Mouse (Mus musculus): ENCODE measurements around the gene Rcn2. TPM values are rescaled to one million over a fixed set of nuclear protein-coding genes. Genes with fewer than 3 reads are reported as not detected.
A peak's percentile ranks its signal among the peaks of the same experiment; 100 is the strongest.

Rcn2 gene
- polyA plus RNA-seq, 1 experiment from 2014 or later, result 240 TPM

DNA sequence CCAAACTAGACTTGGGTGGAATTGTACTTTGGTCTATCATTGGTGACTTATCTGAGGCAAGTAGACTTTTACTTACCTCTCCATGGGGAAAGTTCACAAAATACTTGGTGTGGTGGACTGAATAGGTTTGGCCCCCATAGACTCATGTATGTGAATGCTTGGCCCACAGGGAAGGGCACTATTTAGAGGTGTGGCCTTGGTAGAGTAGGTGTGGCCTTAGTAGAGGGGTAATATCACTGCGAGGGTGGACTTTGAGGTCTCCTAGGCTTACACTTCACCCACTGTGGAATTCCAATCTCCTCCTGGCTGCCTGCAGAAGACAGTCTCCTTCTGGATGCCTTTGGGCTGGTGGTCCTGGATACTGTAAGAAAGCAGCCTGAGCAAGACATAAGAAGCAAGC lies 27.0 kb downstream of the Rcn2 start:
- Histone ChIP-seq H3K36me3 (peaks cover 14% of the 10 kb centered on the region; the same call in 1 of the 2 replicates), H3K4me2 (no peak overlapping the region), H3K9ac (no peak overlapping the region), H3K27ac (no peak overlapping the region), H3K4me3 (no peak overlapping the region), H3K27me3 (no peaks in the 10 kb centered on the region), H3K4me1 (no peaks in the 10 kb centered on the region), H3K9me3 (no peaks in the 10 kb centered on the region)
- 93% methylated on average over 1 of the region's 1 CpGs for WGBS
- ATAC-seq (ENCODE audit: insufficient number of reproducible peaks, low FRiP score, low TSS enrichment, low read depth), result no peak

DNA sequence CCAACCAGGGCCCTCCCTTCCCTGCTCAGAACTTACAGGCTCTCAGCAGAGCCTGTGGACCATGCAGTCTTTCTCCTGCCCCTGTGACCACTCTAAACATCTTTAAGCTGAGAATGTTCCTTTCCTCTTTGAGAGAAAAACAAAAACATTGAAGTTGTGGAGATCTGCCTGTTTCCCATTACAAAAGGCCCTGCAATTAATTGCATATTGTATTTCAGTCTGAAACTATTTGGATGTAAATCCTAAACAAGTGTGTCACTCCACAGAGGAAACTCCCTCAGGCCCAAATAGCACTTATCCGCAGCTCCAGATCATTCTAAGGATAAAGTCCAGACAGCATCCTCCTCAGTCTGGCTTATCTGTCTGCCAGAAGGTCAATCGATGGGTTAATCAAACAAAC lies 31.2 kb downstream of the Rcn2 start:
- Histone ChIP-seq H3K36me3 (peaks cover 11% of the 10 kb centered on the region; the same call in 1 of the 2 replicates), H3K4me2 (no peak overlapping the region), H3K27me3 (no peaks in the 10 kb centered on the region), H3K9me3 (no peaks in the 10 kb centered on the region), H3K9ac (no peak overlapping the region), H3K27ac (no peak overlapping the region), H3K4me1 (peaks cover 18% of the 10 kb centered on the region), H3K4me3 (no peak overlapping the region)
- no peak for ATAC-seq (ENCODE audit: insufficient number of reproducible peaks, low FRiP score, low TSS enrichment, low read depth)
- 63% methylated on average over 2 of the region's 2 CpGs for WGBS

DNA sequence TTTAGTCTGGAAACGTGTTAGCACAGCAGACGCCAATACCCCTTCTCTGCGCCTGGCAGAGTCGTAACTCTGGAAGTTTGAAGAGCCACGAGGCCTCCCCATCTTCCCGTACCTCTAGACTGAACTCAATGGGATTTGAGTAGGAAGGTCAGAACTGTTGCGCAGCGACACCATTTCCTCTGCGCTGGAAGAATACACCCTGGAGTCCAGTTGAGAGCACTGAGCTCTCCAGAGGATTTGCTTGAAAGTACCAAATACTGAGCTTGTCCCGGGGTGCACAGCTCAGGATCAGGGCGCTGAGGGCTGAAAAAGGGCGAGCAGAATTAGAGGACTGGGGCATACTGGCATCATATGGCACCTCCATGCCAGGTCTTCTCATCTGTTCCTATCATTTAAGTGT lies 33.2 kb downstream of the Rcn2 start:
- peaks cover 17% of the 10 kb centered on the region; the same call in 1 of the 2 replicates for H3K36me3 ChIP-seq
- ATAC-seq (ENCODE audit: insufficient number of reproducible peaks, low FRiP score, low TSS enrichment, low read depth), result no peak
- no peak overlapping the region for H3K9ac ChIP-seq
- H3K4me1 ChIP-seq, result peaks cover 18% of the 10 kb centered on the region
- no peaks in the 10 kb centered on the region for H3K27me3 ChIP-seq
- WGBS, result 59% methylated on average over 12 of the region's 12 CpGs
- H3K9me3 ChIP-seq, result no peaks in the 10 kb centered on the region
- no peak overlapping the region for H3K27ac ChIP-seq
- H3K4me3 ChIP-seq, result no peak overlapping the region
- H3K4me2 ChIP-seq, result no peak overlapping the region

DNA sequence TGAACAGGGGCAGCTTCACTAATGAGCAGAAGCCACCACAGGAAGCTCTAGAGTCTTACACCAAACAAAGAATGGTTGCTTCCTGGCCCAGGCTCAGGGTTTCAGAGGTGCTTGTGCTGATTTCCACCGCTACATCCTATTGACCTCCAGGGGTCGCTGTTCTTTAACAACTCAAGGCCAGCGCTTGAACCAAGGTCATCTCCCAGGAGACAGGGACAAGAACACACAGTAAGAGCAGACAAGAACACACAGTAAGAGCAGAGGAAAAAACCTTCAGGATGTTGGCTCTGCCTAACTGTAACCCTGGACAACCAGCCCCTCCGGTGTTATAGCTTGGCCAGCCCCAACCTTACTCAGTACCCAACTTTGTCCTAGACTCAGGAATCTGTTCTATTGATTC lies 33.6 kb downstream of the Rcn2 start:
- no peaks in the 10 kb centered on the region for H3K27me3 ChIP-seq
- H3K27ac ChIP-seq, result peak overlapping the region; percentile 28; the same call in 1 of the 2 replicates
- peaks cover 18% of the 10 kb centered on the region; the same call in 1 of the 2 replicates for H3K36me3 ChIP-seq
- H3K4me3 ChIP-seq, result no peak overlapping the region
- H3K9ac ChIP-seq, result no peak overlapping the region
- WGBS, result 15% methylated on average over 4 of the region's 4 CpGs
- peaks cover 18% of the 10 kb centered on the region for H3K4me1 ChIP-seq
- no peak overlapping the region for H3K4me2 ChIP-seq
- no peaks in the 10 kb centered on the region for H3K9me3 ChIP-seq
- no peak for ATAC-seq (ENCODE audit: insufficient number of reproducible peaks, low FRiP score, low TSS enrichment, low read depth)

DNA sequence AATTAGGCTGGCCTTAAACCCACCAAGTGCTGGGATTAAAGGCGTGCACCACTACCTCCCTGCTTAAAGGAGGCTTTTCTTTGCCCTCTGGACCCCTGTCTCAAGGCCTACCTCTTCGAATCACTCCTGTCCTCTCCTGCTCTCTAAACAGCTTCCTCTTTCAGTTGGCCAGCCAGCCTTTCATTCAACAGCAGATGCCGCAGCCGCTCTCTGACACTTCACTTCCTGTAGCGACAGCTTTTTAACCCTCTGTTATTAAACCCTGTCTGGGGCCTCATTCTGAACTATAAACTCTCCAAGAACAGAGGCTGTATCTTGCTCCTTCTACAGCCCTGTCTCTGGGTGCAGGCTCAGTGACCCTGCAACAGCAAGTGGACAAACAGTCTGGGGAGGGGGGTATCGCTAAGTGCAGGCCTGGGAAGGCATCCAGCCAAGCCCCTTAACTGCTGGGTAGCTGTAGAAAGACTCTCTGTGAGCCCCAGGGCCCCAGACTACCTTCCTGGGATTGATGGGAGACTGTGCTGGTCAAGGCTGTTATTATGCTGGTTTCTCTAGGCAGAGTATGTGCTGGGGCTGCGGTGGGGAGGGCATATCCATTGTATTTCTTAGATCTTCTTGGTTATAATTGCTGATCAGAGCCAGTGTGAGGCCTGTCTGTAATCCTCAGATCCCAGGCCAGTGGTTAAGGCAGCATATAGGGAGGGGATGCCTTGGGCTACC lies 34.4 kb downstream of the Rcn2 start:
- H3K9ac ChIP-seq, result no peak overlapping the region

DNA sequence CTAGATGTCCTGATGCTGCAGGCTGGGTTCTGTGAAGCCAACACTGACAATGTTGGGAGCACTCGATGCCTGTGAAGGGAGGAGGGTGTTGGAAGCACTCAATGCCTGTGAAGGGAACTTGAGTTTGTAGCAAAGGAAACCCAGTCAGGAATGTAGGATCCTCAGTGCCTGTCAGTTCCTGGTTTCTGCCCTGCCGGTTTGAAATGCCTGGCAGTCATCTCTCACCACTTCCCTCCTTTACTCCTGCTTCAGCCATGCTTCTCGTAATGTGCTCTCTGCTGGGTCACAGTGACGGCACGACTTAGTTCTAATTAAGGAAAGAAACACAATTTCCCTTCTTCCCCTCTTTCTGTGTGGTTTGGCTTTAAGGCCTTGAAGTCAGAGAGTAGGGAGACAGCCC lies 37.9 kb downstream of the Rcn2 start:
- WGBS, result 70% methylated on average over 5 of the region's 5 CpGs
- Histone ChIP-seq H3K4me1 (peaks cover 18% of the 10 kb centered on the region), H3K4me2 (no peak overlapping the region), H3K4me3 (no peak overlapping the region), H3K27ac (no peak overlapping the region), H3K36me3 (peaks cover 16% of the 10 kb centered on the region; the same call in 1 of the 2 replicates), H3K9ac (no peak overlapping the region), H3K27me3 (no peaks in the 10 kb centered on the region), H3K9me3 (no peaks in the 10 kb centered on the region)
- no peak for ATAC-seq (ENCODE audit: insufficient number of reproducible peaks, low FRiP score, low TSS enrichment, low read depth)

More for the DNA sequence above, 34.4 kb downstream of the Rcn2 start:
- no peak for ATAC-seq (ENCODE audit: insufficient number of reproducible peaks, low FRiP score, low TSS enrichment, low read depth)
- WGBS, result 35% methylated on average over 7 of the region's 7 CpGs
- Histone ChIP-seq H3K4me3 (no peak overlapping the region), H3K27me3 (no peaks in the 10 kb centered on the region), H3K9me3 (no peaks in the 10 kb centered on the region), H3K27ac (peak overlapping the region; percentile 28; the same call in 1 of the 2 replicates), H3K4me2 (no peak overlapping the region), H3K4me1 (peaks cover 18% of the 10 kb centered on the region), H3K36me3 (peaks cover 18% of the 10 kb centered on the region; the same call in 1 of the 2 replicates)

DNA sequence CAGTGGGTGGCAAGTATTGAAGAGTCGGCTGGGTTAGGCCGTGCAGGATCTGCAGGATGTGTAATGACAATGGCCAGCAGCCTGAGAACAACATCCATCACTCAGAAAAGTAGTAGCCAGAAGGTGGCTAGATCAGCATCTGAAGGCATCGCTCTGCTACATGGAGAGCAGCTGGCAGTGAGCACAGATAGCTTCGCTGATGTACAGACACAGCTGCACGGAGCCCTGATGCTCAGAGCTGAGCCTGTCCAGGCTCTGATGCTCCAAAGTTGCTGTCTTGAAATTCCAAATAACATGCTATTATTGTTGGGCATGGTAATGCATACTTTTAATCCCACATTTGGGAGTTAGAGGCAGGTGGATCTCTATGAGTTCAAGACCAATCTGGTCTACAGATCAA lies 44.9 kb downstream of the Rcn2 start:
- 81% methylated on average over 5 of the region's 5 CpGs for WGBS
- H3K4me1 ChIP-seq, result peaks cover 18% of the 10 kb centered on the region
- no peak overlapping the region for H3K4me2 ChIP-seq
- H3K4me3 ChIP-seq, result no peak overlapping the region
- no peak overlapping the region for H3K9ac ChIP-seq
- no peaks in the 10 kb centered on the region for H3K36me3 ChIP-seq
- H3K9me3 ChIP-seq, result no peaks in the 10 kb centered on the region
- no peaks in the 10 kb centered on the region for H3K27me3 ChIP-seq
- H3K27ac ChIP-seq, result no peak overlapping the region
- ATAC-seq (ENCODE audit: insufficient number of reproducible peaks, low FRiP score, low TSS enrichment, low read depth), result no peak

DNA sequence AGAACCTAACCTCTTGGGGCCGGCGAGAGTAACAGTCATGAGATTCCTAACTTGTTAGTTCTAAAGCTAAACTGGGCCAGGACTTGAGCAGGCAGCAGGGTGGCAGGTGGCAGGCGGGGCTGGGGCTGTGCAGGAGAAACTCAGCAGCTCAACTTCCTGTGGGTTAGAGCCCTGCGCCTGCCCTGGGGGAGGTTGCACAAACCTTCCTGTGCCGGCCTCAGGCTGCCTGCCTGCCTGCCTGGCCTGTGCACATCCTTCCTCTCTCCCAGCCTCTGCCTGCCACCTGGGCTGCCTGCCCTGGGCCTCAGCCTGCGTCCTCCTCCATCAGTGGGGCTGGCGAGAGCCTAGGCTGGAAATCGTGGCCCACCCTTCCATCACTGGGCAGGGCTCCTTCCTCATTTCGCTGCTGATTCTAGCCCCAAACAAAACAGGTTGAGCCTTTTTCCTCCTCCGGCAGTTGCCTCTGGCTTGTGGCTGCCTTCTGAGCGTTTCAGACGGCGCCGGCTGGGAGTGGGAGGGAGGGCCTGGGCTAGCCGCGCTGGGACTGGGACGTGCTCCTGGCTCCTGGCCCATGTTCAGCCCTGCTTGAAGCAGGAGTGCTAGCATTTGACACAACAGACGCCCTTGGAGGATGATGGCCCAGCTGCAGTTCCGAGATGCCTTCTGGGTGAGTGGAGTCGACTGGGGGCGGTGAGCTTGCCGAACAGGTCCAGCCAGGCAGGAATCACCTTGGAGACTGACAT lies 48.3 kb downstream of the Rcn2 start, which contains the start of gene Pstpip1:
Gene Pstpip1, plus strand, starts transcription at position 185 of the 743 bp plus-strand sequence.
- Histone ChIP-seq H3K4me2 (peak within 1 kb of the TSS; percentile 39), H3K27me3 (no peaks in the 10 kb centered on the region), H3K9ac (0 out of 2 replicates have a peak within 1 kb of the TSS, but pooled peaks have one; percentile 31), H3K27ac (peak within 1 kb of the TSS; percentile 81), H3K9me3 (no peaks in the 10 kb centered on the region), H3K4me1 (peaks cover 18% of the 10 kb centered on the region), H3K4me3 (peak within 1 kb of the TSS; percentile 15), H3K36me3 (no peaks in the 10 kb centered on the region)
- peak; percentile 70 for ATAC-seq (ENCODE audit: insufficient number of reproducible peaks, low FRiP score, low TSS enrichment, low read depth)
- WGBS, result 12% methylated on average over 22 of the region's 22 CpGs

DNA sequence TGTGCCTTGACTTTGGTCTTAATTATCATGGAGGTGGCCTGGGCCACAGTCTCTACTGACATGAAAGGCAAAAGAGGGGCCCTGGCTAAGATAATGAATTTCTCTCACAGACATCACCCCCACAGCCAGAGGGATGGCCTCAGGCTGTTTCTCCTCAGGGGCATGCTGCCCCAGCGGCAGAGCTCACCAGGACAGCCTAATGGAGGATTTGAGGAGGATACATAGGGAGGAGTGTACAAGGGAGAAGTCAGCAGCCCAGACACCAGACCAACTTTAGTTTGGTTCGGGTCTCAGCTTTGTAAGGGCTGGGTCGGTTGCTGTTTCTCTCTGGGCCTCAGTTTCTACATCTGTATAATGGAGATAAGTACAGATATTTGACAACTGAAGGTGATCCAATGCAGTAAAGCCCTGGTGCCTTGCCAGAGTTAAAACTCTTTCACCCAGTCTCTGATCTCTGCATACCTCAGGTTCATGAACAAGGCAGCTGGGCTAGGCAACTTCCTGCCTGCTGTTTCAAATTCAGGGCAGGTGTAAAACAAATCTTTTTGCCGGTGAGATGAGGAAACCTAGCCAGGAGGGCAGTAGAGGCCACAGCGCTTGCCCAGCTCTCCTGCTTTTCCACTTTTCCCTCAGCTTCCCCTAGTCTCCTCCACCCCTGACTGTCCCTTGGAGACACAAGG lies 49.0 kb downstream of the Rcn2 start:
- peak overlapping the region; percentile 15; the same call in 1 of the 2 replicates for H3K4me3 ChIP-seq
- 50% methylated on average over 5 of the region's 5 CpGs for WGBS

DNA sequence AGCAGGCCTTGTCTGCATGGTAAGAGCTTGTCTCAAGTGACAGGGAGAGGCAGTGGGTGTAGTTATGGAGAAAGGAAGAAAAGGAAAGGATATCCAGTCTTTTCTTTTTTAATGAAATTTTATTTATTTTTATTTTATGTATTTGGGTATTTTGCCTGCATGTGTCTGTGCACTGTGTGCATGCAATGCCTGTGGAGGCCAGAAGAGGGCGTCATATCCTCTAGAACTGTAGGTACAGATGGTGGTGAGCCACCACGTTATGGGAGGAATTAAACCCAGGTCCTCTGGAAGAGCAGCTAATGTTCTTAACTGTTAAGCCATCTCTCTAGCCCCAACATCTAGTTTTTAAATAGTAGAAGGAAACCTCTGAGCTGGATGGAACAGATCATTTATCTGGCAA lies 50.5 kb downstream of the Rcn2 start:
- Histone ChIP-seq H3K27ac (no peak overlapping the region), H3K36me3 (no peaks in the 10 kb centered on the region), H3K9me3 (no peaks in the 10 kb centered on the region), H3K27me3 (no peaks in the 10 kb centered on the region), H3K4me3 (no peak overlapping the region), H3K9ac (no peak overlapping the region), H3K4me1 (peaks cover 18% of the 10 kb centered on the region), H3K4me2 (no peak overlapping the region)
- 45% methylated on average over 2 of the region's 2 CpGs for WGBS
- ATAC-seq (ENCODE audit: insufficient number of reproducible peaks, low FRiP score, low TSS enrichment, low read depth), result no peak

More for the DNA sequence above, 49.0 kb downstream of the Rcn2 start:
- peak overlapping the region; percentile 81; the same call in 1 of the 2 replicates for H3K27ac ChIP-seq
- no peaks in the 10 kb centered on the region for H3K9me3 ChIP-seq
- H3K4me2 ChIP-seq, result peak overlapping the region; percentile 39; the same call in 1 of the 2 replicates
- ATAC-seq (ENCODE audit: insufficient number of reproducible peaks, low FRiP score, low TSS enrichment, low read depth), result no peak
- H3K36me3 ChIP-seq, result no peaks in the 10 kb centered on the region
- no peaks in the 10 kb centered on the region for H3K27me3 ChIP-seq
- no peak overlapping the region for H3K9ac ChIP-seq
- H3K4me1 ChIP-seq, result peaks cover 18% of the 10 kb centered on the region

DNA sequence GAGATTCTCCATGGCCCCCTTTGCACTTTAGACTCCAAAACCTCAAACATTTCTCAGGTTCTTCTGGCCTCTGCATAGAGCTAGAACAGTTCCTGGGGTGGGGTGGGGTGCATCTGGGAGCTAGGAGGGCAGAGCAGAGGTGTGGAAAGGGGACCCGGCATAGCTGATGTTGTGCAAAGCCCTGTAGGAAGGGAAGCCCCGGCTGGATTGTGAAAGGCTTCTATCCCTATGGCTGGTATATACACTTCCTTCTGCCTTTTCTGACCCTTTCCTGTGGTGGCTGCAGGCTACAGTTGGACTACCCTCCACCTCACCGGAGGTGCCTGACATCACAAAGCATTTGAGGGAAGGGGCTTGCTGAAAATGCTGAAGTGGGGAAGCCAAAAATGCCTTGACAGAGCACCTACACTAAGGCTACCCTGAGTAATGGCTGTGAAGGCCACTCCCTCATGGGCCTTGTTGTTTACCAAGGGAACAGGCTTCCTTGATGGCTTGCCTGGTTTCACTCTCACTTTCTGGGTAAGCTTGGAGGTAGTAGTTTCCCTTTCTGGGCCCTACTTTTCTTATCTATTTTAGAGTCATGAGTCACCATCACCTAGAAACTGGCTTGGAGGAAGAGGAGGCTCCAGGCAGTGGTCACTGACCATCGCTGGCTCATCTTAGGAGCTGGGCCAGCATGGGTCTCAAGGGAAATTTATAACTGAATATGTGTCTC lies 56.1 kb downstream of the Rcn2 start:
- no peak overlapping the region for H3K9ac ChIP-seq
- no peak for ATAC-seq (ENCODE audit: insufficient number of reproducible peaks, low FRiP score, low TSS enrichment, low read depth)
- no peaks in the 10 kb centered on the region for H3K36me3 ChIP-seq
- 77% methylated on average over 4 of the region's 4 CpGs for WGBS
- no peak overlapping the region for H3K27ac ChIP-seq
- H3K4me3 ChIP-seq, result no peak overlapping the region
- H3K27me3 ChIP-seq, result no peaks in the 10 kb centered on the region
- no peaks in the 10 kb centered on the region for H3K9me3 ChIP-seq
- H3K4me2 ChIP-seq, result no peak overlapping the region
- no peaks in the 10 kb centered on the region for H3K4me1 ChIP-seq

Measured in limb, embryonic 15.5 days (tissue).